Mouse (Mus musculus): ENCODE measurements around the gene Oard1. TPM values are rescaled to one million over a fixed set of nuclear protein-coding genes. Genes with fewer than 3 reads are reported as not detected.

Oard1 gene
- total and polyA plus RNA-seq, 2 experiments from 2014 or later = 10.2 to 34.4 TPM

GRCm38 (mm10) chr17:48454190-48454589, 44.4 kb downstream of the Oard1 start:
- H3K27me3 ChIP-seq (ENCODE audit: insufficient read depth, low read length) = no peaks in the 10 kb centered on the region
- no peak overlapping the region for H3K9ac ChIP-seq (replicated peaks; ENCODE audit: low read length)
- no peaks in the 10 kb centered on the region for H3K9me3 ChIP-seq (ENCODE audit: low read length)
- no peak overlapping the region for H3K27ac ChIP-seq
- no peak overlapping the region for H3K4me2 ChIP-seq (ENCODE audit: low read depth, low read length)
- TF ChIP-seq CTCF (IDR thresholded peaks at IDR 0.05; ENCODE audit: low read depth) = no peak
- H3K4me1 ChIP-seq (ENCODE audit: insufficient read depth, low read length) = no peaks in the 10 kb centered on the region
- H3K4me3 ChIP-seq (ENCODE audit: low read length) = no peak overlapping the region
- DNase-seq (ENCODE audit: low spot score) (no peak), ATAC-seq (no peak)
- H3K36me3 ChIP-seq (ENCODE audit: insufficient read depth, low read length) = no peaks in the 10 kb centered on the region
- 57% methylated on average over 7 of the region's 7 CpGs for WGBS

DNA sequence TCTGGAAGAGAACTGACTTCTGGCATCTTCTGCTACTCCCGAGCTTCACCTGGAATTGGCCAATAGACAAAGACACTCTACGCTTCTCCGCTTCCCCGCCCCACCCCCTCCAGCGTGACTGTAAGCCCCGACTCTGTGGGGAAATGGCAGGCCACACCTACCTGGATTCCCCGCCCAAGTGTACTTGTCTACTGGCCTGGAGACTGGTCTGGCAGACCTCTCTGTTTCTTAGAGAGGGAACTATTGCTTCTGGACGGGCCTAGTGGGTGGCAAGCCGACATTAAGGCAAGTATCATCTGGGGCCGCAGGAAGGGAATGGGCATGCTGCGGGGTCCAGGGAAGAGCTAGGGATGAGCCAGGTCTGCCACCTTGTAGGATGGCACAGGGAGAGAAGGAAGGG, 44.9 kb downstream of the Oard1 start, which contains the start of gene Unc5cl:
TSS of gene Unc5cl (plus strand) at position 214 of the 400 bp plus-strand sequence.
- Histone ChIP-seq H3K4me3 (ENCODE audit: low read length) (no peak within 1 kb of the TSS), H3K36me3 (ENCODE audit: insufficient read depth, low read length) (no peaks in the 10 kb centered on the region), H3K27ac (no peak within 1 kb of the TSS), H3K4me1 (ENCODE audit: insufficient read depth, low read length) (no peaks in the 10 kb centered on the region), H3K4me2 (ENCODE audit: low read depth, low read length) (no peak within 1 kb of the TSS), H3K27me3 (ENCODE audit: insufficient read depth, low read length) (no peaks in the 10 kb centered on the region), H3K9ac (replicated peaks; ENCODE audit: low read length) (no peak within 1 kb of the TSS), H3K9me3 (ENCODE audit: low read length) (no peaks in the 10 kb centered on the region)
- TF ChIP-seq CTCF (IDR thresholded peaks at IDR 0.05; ENCODE audit: low read depth) = no peak
- WGBS = 66% methylated on average over 11 of the region's 11 CpGs
- ATAC-seq = no peak
- no peak for DNase-seq (ENCODE audit: low spot score)

GRCm38 (mm10) chr17:48455955-48456354, 46.1 kb downstream of the Oard1 start:
- H3K9ac ChIP-seq (replicated peaks; ENCODE audit: low read length) = no peak overlapping the region
- H3K4me3 ChIP-seq (ENCODE audit: low read length) = no peak overlapping the region
- no peak for ATAC-seq
- DNase-seq (ENCODE audit: low spot score) = no peak
- no peak overlapping the region for H3K4me2 ChIP-seq (ENCODE audit: low read depth, low read length)
- no peaks in the 10 kb centered on the region for H3K9me3 ChIP-seq (ENCODE audit: low read length)
- H3K36me3 ChIP-seq (ENCODE audit: insufficient read depth, low read length) = no peaks in the 10 kb centered on the region
- WGBS = 89% methylated on average over 2 of the region's 2 CpGs
- H3K27me3 ChIP-seq (ENCODE audit: insufficient read depth, low read length) = no peaks in the 10 kb centered on the region
- H3K27ac ChIP-seq = no peak overlapping the region
- TF ChIP-seq CTCF (IDR thresholded peaks at IDR 0.05; ENCODE audit: low read depth) = no peak
- H3K4me1 ChIP-seq (ENCODE audit: insufficient read depth, low read length) = no peaks in the 10 kb centered on the region

DNA sequence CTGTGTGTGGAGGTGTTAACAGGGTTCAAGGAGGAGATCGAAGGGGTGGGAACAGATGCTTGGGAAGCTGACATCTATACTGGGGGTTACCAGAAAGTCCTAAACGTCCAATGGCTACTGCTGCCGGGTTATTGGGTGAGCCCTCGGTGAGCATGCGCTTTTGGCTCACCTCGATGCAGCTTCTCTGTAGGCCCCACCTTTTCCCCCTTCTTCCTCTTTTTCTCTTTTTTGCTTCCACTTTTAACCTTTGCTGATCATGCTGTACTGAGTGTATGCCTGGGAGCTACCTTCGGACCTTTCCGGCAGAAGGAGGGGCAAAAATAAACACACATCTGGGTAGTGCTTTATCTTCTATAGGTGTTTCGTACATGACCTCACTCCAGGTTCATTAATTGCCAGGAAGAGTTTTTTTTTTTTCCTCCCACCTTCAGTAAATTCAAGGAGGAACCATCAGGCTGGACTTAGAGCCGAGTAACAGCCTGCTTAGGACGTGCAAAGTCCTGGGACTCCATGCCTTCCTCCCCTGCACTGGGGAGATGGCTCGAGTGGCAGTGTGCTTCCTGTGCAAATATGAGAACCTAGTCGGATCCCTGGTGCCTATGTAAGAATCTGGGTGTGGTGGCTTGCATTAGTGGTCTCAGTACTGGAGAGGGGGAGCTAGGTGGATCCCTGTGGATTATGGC, 48.3 kb downstream of the Oard1 start:
- DNase-seq (ENCODE audit: low spot score) (no peak), ATAC-seq (no peak)
- no peak overlapping the region for H3K9ac ChIP-seq (replicated peaks; ENCODE audit: low read length)
- H3K4me2 ChIP-seq (ENCODE audit: low read depth, low read length) = no peak overlapping the region
- no peak for TF ChIP-seq CTCF (IDR thresholded peaks at IDR 0.05; ENCODE audit: low read depth)
- 87% methylated on average over 13 of the region's 13 CpGs for WGBS
- no peaks in the 10 kb centered on the region for H3K4me1 ChIP-seq (ENCODE audit: insufficient read depth, low read length)
- H3K27me3 ChIP-seq (ENCODE audit: insufficient read depth, low read length) = no peaks in the 10 kb centered on the region
- H3K36me3 ChIP-seq (ENCODE audit: insufficient read depth, low read length) = no peaks in the 10 kb centered on the region
- H3K9me3 ChIP-seq (ENCODE audit: low read length) = no peaks in the 10 kb centered on the region
- no peak overlapping the region for H3K27ac ChIP-seq
- no peak overlapping the region for H3K4me3 ChIP-seq (ENCODE audit: low read length)

DNA sequence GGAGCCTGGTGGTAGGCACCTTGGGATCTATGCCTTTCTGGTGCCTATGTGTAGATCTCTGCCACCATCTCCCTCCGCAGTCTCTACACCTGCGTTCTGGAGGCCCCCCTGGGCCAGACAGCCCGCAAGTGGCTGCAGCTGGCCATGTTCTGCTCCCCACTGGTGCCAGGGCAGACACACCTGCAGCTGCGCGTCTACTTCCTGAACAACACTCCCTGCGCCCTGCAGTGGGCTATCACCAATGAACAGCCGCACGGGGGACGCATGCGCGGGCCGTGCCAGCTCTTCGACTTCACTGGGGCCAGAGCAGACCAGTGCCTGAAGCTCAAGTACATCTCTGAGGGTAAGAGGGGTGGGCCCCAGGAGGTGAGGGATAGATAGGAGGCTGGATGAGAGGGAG, 52.3 kb downstream of the Oard1 start:
- Histone ChIP-seq H3K36me3 (ENCODE audit: insufficient read depth, low read length) (no peaks in the 10 kb centered on the region), H3K9me3 (ENCODE audit: low read length) (no peaks in the 10 kb centered on the region), H3K4me2 (ENCODE audit: low read depth, low read length) (no peak overlapping the region), H3K4me3 (ENCODE audit: low read length) (no peak overlapping the region), H3K27ac (no peak overlapping the region), H3K4me1 (ENCODE audit: insufficient read depth, low read length) (no peaks in the 10 kb centered on the region), H3K27me3 (ENCODE audit: insufficient read depth, low read length) (no peaks in the 10 kb centered on the region), H3K9ac (replicated peaks; ENCODE audit: low read length) (no peak overlapping the region)
- 96% methylated on average over 13 of the region's 13 CpGs for WGBS
- DNase-seq (ENCODE audit: low spot score) = no peak
- ATAC-seq = no peak
- TF ChIP-seq CTCF (IDR thresholded peaks at IDR 0.05; ENCODE audit: low read depth) = no peak

GRCm38 (mm10) chr17:48463391-48463790, 53.6 kb downstream of the Oard1 start:
- 90% methylated on average over 4 of the region's 4 CpGs for WGBS

More at GRCm38 (mm10) chr17:48463391-48463790, 53.6 kb downstream of the Oard1 start:
- Histone ChIP-seq H3K27ac (no peak overlapping the region), H3K27me3 (ENCODE audit: insufficient read depth, low read length) (no peaks in the 10 kb centered on the region), H3K4me3 (ENCODE audit: low read length) (no peak overlapping the region), H3K9me3 (ENCODE audit: low read length) (no peaks in the 10 kb centered on the region), H3K9ac (replicated peaks; ENCODE audit: low read length) (no peak overlapping the region), H3K36me3 (ENCODE audit: insufficient read depth, low read length) (no peaks in the 10 kb centered on the region), H3K4me2 (ENCODE audit: low read depth, low read length) (no peak overlapping the region), H3K4me1 (ENCODE audit: insufficient read depth, low read length) (no peaks in the 10 kb centered on the region)
- DNase-seq (ENCODE audit: low spot score) (no peak), ATAC-seq (no peak)
- no peak for TF ChIP-seq CTCF (IDR thresholded peaks at IDR 0.05; ENCODE audit: low read depth)

Other genes with a start within 250 kb of the Oard1 start
- not detected in 2 replicates for gene A530064D06Rik, start 242.7 kb upstream of the Oard1 start, total RNA-seq (2014; rRNA removed)
- gene A530064D06Rik, start 242.7 kb upstream of the Oard1 start, polyA plus RNA-seq (2015; fragmentation: Nextera tagmentation; extraction: Ambion mirVana) = not detected in 2 replicates
- gene Trem1, start 177.2 kb upstream of the Oard1 start, total RNA-seq (2014; rRNA removed) = not detected in 2 replicates
- 0.09 TPM in 1 of 2 replicates, not detected in the other for gene Trem1, start 177.2 kb upstream of the Oard1 start, polyA plus RNA-seq (2015; fragmentation: Nextera tagmentation; extraction: Ambion mirVana)
- gene Trem3, start 162.2 kb upstream of the Oard1 start, total RNA-seq (2014; rRNA removed) = not detected in 2 replicates
- gene Trem3, start 162.2 kb upstream of the Oard1 start, polyA plus RNA-seq (2015; fragmentation: Nextera tagmentation; extraction: Ambion mirVana) = not detected in 2 replicates
- not detected in 2 replicates for gene Treml4, start 145.7 kb upstream of the Oard1 start, total RNA-seq (2014; rRNA removed)
- 0.19 and 0.66 TPM in 2 replicates for gene Treml4, start 145.7 kb upstream of the Oard1 start, polyA plus RNA-seq (2015; fragmentation: Nextera tagmentation; extraction: Ambion mirVana)
- 0.11 and 1.8 TPM in 2 replicates for gene Treml2, start 110.5 kb upstream of the Oard1 start, total RNA-seq (2014; rRNA removed)
- gene Treml2, start 110.5 kb upstream of the Oard1 start, polyA plus RNA-seq (2015; fragmentation: Nextera tagmentation; extraction: Ambion mirVana) = 0.08 and 0.09 TPM in 2 replicates
- gene B430306N03Rik, start 93.9 kb upstream of the Oard1 start, total RNA-seq (2014; rRNA removed) = 0.05 TPM in 1 of 2 replicates, not detected in the other
- gene B430306N03Rik, start 93.9 kb upstream of the Oard1 start, polyA plus RNA-seq (2015; fragmentation: Nextera tagmentation; extraction: Ambion mirVana) = not detected in 2 replicates
- gene Trem2, start 63.6 kb upstream of the Oard1 start, total RNA-seq (2014; rRNA removed) = 14.5 and 18.0 TPM in 2 replicates
- gene Trem2, start 63.6 kb upstream of the Oard1 start, polyA plus RNA-seq (2015; fragmentation: Nextera tagmentation; extraction: Ambion mirVana) = 9.0 and 9.4 TPM in 2 replicates
- 1.6 TPM in 1 of 2 replicates, not detected in the other for gene Treml1, start 50.1 kb upstream of the Oard1 start, total RNA-seq (2014; rRNA removed)
- not detected in 2 replicates for gene Treml1, start 50.1 kb upstream of the Oard1 start, polyA plus RNA-seq (2015; fragmentation: Nextera tagmentation; extraction: Ambion mirVana)
- 29.0 and 39.7 TPM in 2 replicates for gene Nfya, start 108 bp upstream of the Oard1 start, total RNA-seq (2014; rRNA removed)
- gene Nfya, start 108 bp upstream of the Oard1 start, polyA plus RNA-seq (2015; fragmentation: Nextera tagmentation; extraction: Ambion mirVana) = 3.5 and 5.0 TPM in 2 replicates
- gene Apobec2, start 22.9 kb downstream of the Oard1 start, total RNA-seq (2014; rRNA removed) = 0.78 and 1.2 TPM in 2 replicates
- gene Apobec2, start 22.9 kb downstream of the Oard1 start, polyA plus RNA-seq (2015; fragmentation: Nextera tagmentation; extraction: Ambion mirVana) = 1.1 and 1.2 TPM in 2 replicates
- gene Tspo2, start 41.5 kb downstream of the Oard1 start, total RNA-seq (2014; rRNA removed) = 0.22 and 2.0 TPM in 2 replicates
- 0.58 and 0.90 TPM in 2 replicates for gene Tspo2, start 41.5 kb downstream of the Oard1 start, polyA plus RNA-seq (2015; fragmentation: Nextera tagmentation; extraction: Ambion mirVana)
- 0.26 TPM in 1 of 2 replicates, not detected in the other for gene Unc5cl, start 44.9 kb downstream of the Oard1 start, total RNA-seq (2014; rRNA removed)
- 0.13 and 0.32 TPM in 2 replicates for gene Unc5cl, start 44.9 kb downstream of the Oard1 start, polyA plus RNA-seq (2015; fragmentation: Nextera tagmentation; extraction: Ambion mirVana)

Measured in hindbrain, postnatal 0 days (tissue).